Mouse (Mus musculus) thymus, adult 2 months (tissue): Measurements from ENCODE around the gene Col23a1. TPM values are rescaled to one million over a fixed set of nuclear protein-coding genes. Genes with fewer than 3 reads are reported as not detected.

ENCODE experiments used
- DNase-seq: peaks from one replicate; pipeline ENCODE4 v3.0.0; 2021
- H3K27ac ChIP-seq: fragments of 200-500 bp; 2 replicates; pipeline ENCODE4 v1.5.1; 2012; ENCODE audit warnings: low read length, control low read depth; ENCODE audit not compliant: control insufficient read depth, insufficient read depth
- H3K27me3 ChIP-seq: fragments of 200-500 bp; 2 replicates; pipeline ENCODE4 v1.6.1; 2012; ENCODE audit warnings: mild to moderate bottlenecking, low read length, moderate library complexity, mixed read lengths; ENCODE audit not compliant: control insufficient read depth, insufficient read depth
- H3K36me3 ChIP-seq: fragments of 200-500 bp; 2 replicates; pipeline ENCODE4 v1.6.1; 2012; ENCODE audit warnings: mild to moderate bottlenecking, low read length, moderate library complexity; ENCODE audit not compliant: control insufficient read depth, insufficient read depth
- H3K4me1 ChIP-seq: fragments of 200-500 bp; replicated peaks from 2 replicates; pipeline ENCODE4 v1.6.1; 2012; ENCODE audit warnings: low read length; ENCODE audit not compliant: control insufficient read depth, insufficient read depth
- H3K4me3 ChIP-seq: fragments of 200-500 bp; 2 replicates; pipeline ENCODE4 v1.5.1; 2012; ENCODE audit warnings: mild to moderate bottlenecking, low read length, control low read depth, moderate library complexity; ENCODE audit not compliant: control insufficient read depth, insufficient read depth
- CTCF ChIP-seq: fragments of 200-500 bp; IDR thresholded peaks from 2 replicates; pipeline ENCODE4 v1.5.1; 2012; ENCODE audit warnings: mild to moderate bottlenecking, control low read depth, low read length, moderate library complexity, borderline replicate concordance; ENCODE audit not compliant: control insufficient read depth, poor library complexity, insufficient read depth; ENCODE audit errors: extremely low read depth
- POLR2A ChIP-seq: fragments of 200-500 bp; IDR thresholded peaks from 2 replicates; pipeline ENCODE4 v1.6.1; 2012; ENCODE audit warnings: mild to moderate bottlenecking, low read length, control low read depth, moderate library complexity; ENCODE audit not compliant: control insufficient read depth, poor library complexity, insufficient read depth; ENCODE audit errors: extremely low read depth
- WGBS: fragments of 180-500 bp; shearing (Covaris S2); methylation state at CpG from one replicate; pipeline ENCODE4 v1.1.7; 2018; 5-methylcytosine and 5-hydroxymethylcytosine counted together
- polyA plus RNA-seq: library from polyadenylated mRNA; depleted of rRNA; stranded (reverse); fragments of >200 nt; gene quantifications from 2 replicates; pipeline ENCODE4 v1.2.3, GENCODE M21; 2012

Gene Col23a1
- polyA plus RNA-seq, 1 experiment: 1.2 TPM

- H3K27me3 ChIP-seq: no peaks in the 10 kb centered on the region
- H3K4me3 ChIP-seq: no peak overlapping the region
- TF ChIP-seq CTCF (no peak), POLR2A (no peak)
- H3K27ac ChIP-seq: no peak overlapping the region
- no peak for DNase-seq
- WGBS: 97% methylated on average over 4 of the region's 4 CpGs
- H3K36me3 ChIP-seq: no peaks in the 10 kb centered on the region
- no peaks in the 10 kb centered on the region for H3K4me1 ChIP-seq
Measured at GRCm38 (mm10) chr11:51298691-51299090, 9.0 kb downstream of the Col23a1 start.

GRCm38 (mm10) chr11:51302396-51302795 lies 12.7 kb downstream of the Col23a1 start:
- no peak overlapping the region for H3K27ac ChIP-seq
- DNase-seq: no peak
- no peaks in the 10 kb centered on the region for H3K36me3 ChIP-seq
- TF ChIP-seq CTCF: no peak
- TF ChIP-seq POLR2A: no peak
- H3K4me1 ChIP-seq: no peaks in the 10 kb centered on the region
- WGBS: 88% methylated on average over 5 of the region's 5 CpGs
- no peak overlapping the region for H3K4me3 ChIP-seq
- H3K27me3 ChIP-seq: no peaks in the 10 kb centered on the region

GRCm38 (mm10) chr11:51303981-51304553 lies 14.3 kb downstream of the Col23a1 start:
- H3K27me3 ChIP-seq: no peaks in the 10 kb centered on the region
- no peaks in the 10 kb centered on the region for H3K4me1 ChIP-seq
- TF ChIP-seq CTCF: no peak
- TF ChIP-seq POLR2A: no peak
- H3K27ac ChIP-seq: no peak overlapping the region
- 91% methylated on average over 12 of the region's 12 CpGs for WGBS
- DNase-seq: no peak
- no peak overlapping the region for H3K4me3 ChIP-seq
- H3K36me3 ChIP-seq: no peaks in the 10 kb centered on the region

GRCm38 (mm10) chr11:51308306-51308705 lies 18.6 kb downstream of the Col23a1 start:
- Histone ChIP-seq H3K4me1 (no peaks in the 10 kb centered on the region), H3K36me3 (no peaks in the 10 kb centered on the region), H3K27ac (no peak overlapping the region), H3K4me3 (no peak overlapping the region), H3K27me3 (no peaks in the 10 kb centered on the region)
- 71% methylated on average over 5 of the region's 5 CpGs for WGBS
- TF ChIP-seq POLR2A (no peak), CTCF (no peak)
- DNase-seq: no peak

- no peak overlapping the region for H3K27ac ChIP-seq
- 86% methylated on average over 8 of the region's 8 CpGs for WGBS
- no peak for DNase-seq
- H3K4me3 ChIP-seq: no peak overlapping the region
- H3K4me1 ChIP-seq: no peaks in the 10 kb centered on the region
- no peak for TF ChIP-seq POLR2A
- no peak for TF ChIP-seq CTCF
- no peaks in the 10 kb centered on the region for H3K36me3 ChIP-seq
- H3K27me3 ChIP-seq: no peaks in the 10 kb centered on the region
Measured at GRCm38 (mm10) chr11:51311846-51312245, 22.1 kb downstream of the Col23a1 start.

GRCm38 (mm10) chr11:51315991-51316810 lies 26.5 kb downstream of the Col23a1 start:
- no peak for DNase-seq
- no peak overlapping the region for H3K4me3 ChIP-seq
- no peaks in the 10 kb centered on the region for H3K27me3 ChIP-seq
- no peaks in the 10 kb centered on the region for H3K4me1 ChIP-seq
- H3K36me3 ChIP-seq: no peaks in the 10 kb centered on the region
- 89% methylated on average over 7 of the region's 7 CpGs for WGBS
- TF ChIP-seq POLR2A (no peak), CTCF (no peak)
- no peak overlapping the region for H3K27ac ChIP-seq

- H3K36me3 ChIP-seq: no peaks in the 10 kb centered on the region
- H3K27ac ChIP-seq: no peak overlapping the region
- no peak overlapping the region for H3K4me3 ChIP-seq
- no peak for DNase-seq
- no peaks in the 10 kb centered on the region for H3K4me1 ChIP-seq
- no peaks in the 10 kb centered on the region for H3K27me3 ChIP-seq
- TF ChIP-seq POLR2A (no peak), CTCF (no peak)
Measured at GRCm38 (mm10) chr11:51320609-51321008, 30.9 kb downstream of the Col23a1 start.
